Mouse (Mus musculus): Measurements from ENCODE around the gene Vmn2r103. TPM values are rescaled to one million over a fixed set of nuclear protein-coding genes. Genes with fewer than 3 reads are reported as not detected.

Vmn2r103 gene
- not detected for polyA plus RNA-seq (2015; fragmentation: Illumina TruSeq; extraction: RNeasy Lipid Tissue Mini Kit (QIAGEN cat#74804); ENCODE audit: insufficient read depth, low read depth, low replicate concordance)

DNA sequence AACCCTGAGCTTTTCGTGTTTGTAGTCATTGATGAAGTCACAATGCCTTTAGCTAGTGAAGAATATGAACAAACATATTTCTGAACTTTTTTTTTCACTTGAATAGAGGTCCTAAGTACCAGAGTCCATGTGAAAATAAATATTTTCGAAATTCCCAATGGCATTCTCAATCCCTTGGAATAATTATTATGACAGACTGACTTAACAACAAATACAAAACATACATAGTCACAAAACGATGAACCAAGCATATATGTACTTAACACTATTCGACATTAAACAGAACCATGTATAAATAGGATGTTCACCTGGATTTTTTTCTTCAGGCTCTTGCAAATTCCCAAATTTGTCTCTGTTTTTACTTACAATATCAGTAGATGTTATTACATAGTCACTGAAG, at the start of gene Vmn2r103:
Gene Vmn2r103 (plus strand): TSS at position 301 of the 400 bp plus-strand sequence.

Other genes with a start within 250 kb of the Vmn2r103 start
- not detected for gene Vmn2r101, start 196.1 kb upstream of the Vmn2r103 start, polyA plus RNA-seq (2015; fragmentation: Illumina TruSeq; extraction: RNeasy Lipid Tissue Mini Kit (QIAGEN cat#74804); ENCODE audit: insufficient read depth, low read depth, low replicate concordance)
- gene Vmn2r102, start 113.0 kb upstream of the Vmn2r103 start, polyA plus RNA-seq (2015; fragmentation: Illumina TruSeq; extraction: RNeasy Lipid Tissue Mini Kit (QIAGEN cat#74804); ENCODE audit: insufficient read depth, low read depth, low replicate concordance) = not detected

Measured in pancreas, adult 10 weeks (tissue).